8 mouse cellular contexts compared by ENCODE assay signal in genomic region chr7:55841445-55841844, GRCm38 (mm10). TPM values are rescaled to one million over a fixed set of nuclear protein-coding genes. Genes with fewer than 3 reads are reported as not detected.
DNase-seq lines count a peak whose midpoint lies in the region; ATAC-seq and TF ChIP-seq lines count a peak whose summit lies in the region.

TSS of gene Cyfip1 (plus strand) at chr7:55841745.

- peak within 1 kb of the TSS; percentile 88 for H3K4me3 ChIP-seq in kidney, embryonic 14.5 days (ENCODE audit: low read length)
- peak within 1 kb of the TSS; percentile 81 for H3K4me3 ChIP-seq in forebrain, postnatal 0 days (ENCODE audit: low read depth, low read length)
- H3K4me3 ChIP-seq in hindbrain, embryonic 13.5 days: peak within 1 kb of the TSS; percentile 94
- H3K4me3 ChIP-seq in liver, embryonic 15.5 days (replicated peaks): peak within 1 kb of the TSS; percentile 74

- H3K9ac ChIP-seq in kidney, embryonic 14.5 days (ENCODE audit: low read depth, low read length): peak within 1 kb of the TSS; percentile 94
- peak within 1 kb of the TSS; percentile 99 for H3K9ac ChIP-seq in forebrain, postnatal 0 days
- peak within 1 kb of the TSS; percentile 96 for H3K9ac ChIP-seq in hindbrain, embryonic 13.5 days
- peak within 1 kb of the TSS; percentile 71 for H3K9ac ChIP-seq in liver, embryonic 15.5 days

- no peaks in the 10 kb centered on the region for H3K27me3 ChIP-seq in kidney, embryonic 14.5 days (ENCODE audit: control insufficient read depth, insufficient read depth, low read length)
- H3K27me3 ChIP-seq in forebrain, postnatal 0 days (ENCODE audit: insufficient read depth, low read length): no peaks in the 10 kb centered on the region
- no peaks in the 10 kb centered on the region for H3K27me3 ChIP-seq in hindbrain, embryonic 13.5 days
- H3K27me3 ChIP-seq in liver, embryonic 15.5 days: 0 out of 2 replicates have a peak, but pooled peaks cover 17% of the 10 kb centered on the region

- TF ChIP-seq CTCF in forebrain, postnatal 0 days (IDR thresholded peaks at IDR 0.05; ENCODE audit: low read depth): no peak

- ATAC-seq in kidney, embryonic 14.5 days (ENCODE audit: low FRiP score, low TSS enrichment): peak; percentile 4
- ATAC-seq in forebrain, postnatal 0 days: peak; percentile 1; the same call in 1 of the 2 replicates
- peak; percentile 36 for ATAC-seq in hindbrain, embryonic 13.5 days (ENCODE audit: low FRiP score)
- no peak for ATAC-seq in liver, embryonic 15.5 days (ENCODE audit: insufficient read depth)

- H3K36me3 ChIP-seq in kidney, embryonic 14.5 days (ENCODE audit: control insufficient read depth, insufficient read depth, low read length): no peaks in the 10 kb centered on the region
- H3K36me3 ChIP-seq in forebrain, postnatal 0 days (ENCODE audit: insufficient read depth): no peaks in the 10 kb centered on the region
- H3K36me3 ChIP-seq in hindbrain, embryonic 13.5 days: no peaks in the 10 kb centered on the region
- H3K36me3 ChIP-seq in liver, embryonic 15.5 days (replicated peaks): no peaks in the 10 kb centered on the region

- peak within 1 kb of the TSS; percentile 77 for H3K4me2 ChIP-seq in kidney, embryonic 14.5 days (replicated peaks; ENCODE audit: low read depth, low read length)
- H3K4me2 ChIP-seq in forebrain, postnatal 0 days (ENCODE audit: low read depth): peak within 1 kb of the TSS; percentile 75
- H3K4me2 ChIP-seq in hindbrain, embryonic 13.5 days: peak within 1 kb of the TSS; percentile 78
- H3K4me2 ChIP-seq in liver, embryonic 15.5 days: peak within 1 kb of the TSS; percentile 90

- H3K4me1 ChIP-seq in kidney, embryonic 14.5 days (ENCODE audit: control insufficient read depth, insufficient read depth, low read length): 0 out of 2 replicates have a peak, but pooled peaks cover 4% of the 10 kb centered on the region
- H3K4me1 ChIP-seq in forebrain, postnatal 0 days (ENCODE audit: insufficient read depth): 0 out of 2 replicates have a peak, but pooled peaks cover 9% of the 10 kb centered on the region
- peaks cover 18% of the 10 kb centered on the region for H3K4me1 ChIP-seq in hindbrain, embryonic 13.5 days (replicated peaks)
- H3K4me1 ChIP-seq in liver, embryonic 15.5 days (replicated peaks): peaks cover 16% of the 10 kb centered on the region

- WGBS in kidney, embryonic 14.5 days: 48% methylated on average over 7 of the region's 7 CpGs
- 52% methylated on average over 7 of the region's 7 CpGs for WGBS in forebrain, postnatal 0 days
- 55% methylated on average over 7 of the region's 7 CpGs for WGBS in hindbrain, embryonic 13.5 days
- 60% methylated on average over 7 of the region's 7 CpGs for WGBS in liver, embryonic 15.5 days (ENCODE audit: insufficient replicate concordance)

- H3K9me3 ChIP-seq in kidney, embryonic 14.5 days (ENCODE audit: control insufficient read depth, low read length): no peaks in the 10 kb centered on the region
- H3K9me3 ChIP-seq in forebrain, postnatal 0 days (ENCODE audit: low read length): no peaks in the 10 kb centered on the region
- H3K9me3 ChIP-seq in hindbrain, embryonic 13.5 days: no peaks in the 10 kb centered on the region
- H3K9me3 ChIP-seq in liver, embryonic 15.5 days (replicated peaks): no peaks in the 10 kb centered on the region

- DNase-seq in kidney, postnatal 4 days: no peak
- peak; percentile 30 for DNase-seq in ZHBTc4 (ENCODE audit: low read depth, low spot score)
- DNase-seq in forebrain, postnatal 0 days: no peak
- DNase-seq in embryo, embryonic 10.5 days (ENCODE audit: low spot score): no peak
- DNase-seq in cerebellum, adult 8-10 months: no peak

- H3K27ac ChIP-seq in kidney, embryonic 14.5 days (ENCODE audit: low read depth, low read length): peak within 1 kb of the TSS; percentile 99
- peak within 1 kb of the TSS; percentile 99 for H3K27ac ChIP-seq in forebrain, postnatal 0 days (ENCODE audit: low read depth, low read length)
- peak within 1 kb of the TSS; percentile 93 for H3K27ac ChIP-seq in hindbrain, embryonic 13.5 days
- peak within 1 kb of the TSS; percentile 80 for H3K27ac ChIP-seq in liver, embryonic 15.5 days (replicated peaks)

RNA-seq across cellular contexts. Expression of gene Cyfip1, which starts in this region (rescaled TPM):
- 60.3 and 119 TPM in 2 replicates for polyA plus RNA-seq in kidney, embryonic 14.5 days (2014; fragmentation: Nextera tagmentation; extraction: Ambion mirVana)
- 42.2 and 43.3 TPM in 2 replicates for total RNA-seq in forebrain, postnatal 0 days (2014; rRNA removed)
- polyA plus RNA-seq in forebrain, postnatal 0 days (2015; fragmentation: Nextera tagmentation; extraction: Ambion mirVana): 27.9 and 41.7 TPM in 2 replicates
- 50.2 and 51.0 TPM in 2 replicates for polyA plus RNA-seq in hindbrain, embryonic 13.5 days (2015; fragmentation: Nextera tagmentation; extraction: Ambion mirVana)
- polyA plus RNA-seq in liver, embryonic 15.5 days (2015; fragmentation: Nextera tagmentation; extraction: Ambion mirVana): 15.5 and 16.4 TPM in 2 replicates
